Mouse (Mus musculus) brain, embryonic 18.5 days (tissue): ENCODE measurements at regions not wholly inside any gene's neighbourhood (a gene's known extent, or its start where the extent isn't known, plus 50 kb on each side); places are given as distances from the start of the nearest gene placed in this dataset.
"Not testable (repeated sequence)": the region's sequence is repeated elsewhere in the genome, so short reads cannot be mapped to it uniquely, and the experiment has no call there.

Experiments
- DNase-seq: peaks from one replicate; pipeline ENCODE4 v3.0.0-alpha.2; 2012; ENCODE audit warnings: low read depth, low spot score

DNA sequence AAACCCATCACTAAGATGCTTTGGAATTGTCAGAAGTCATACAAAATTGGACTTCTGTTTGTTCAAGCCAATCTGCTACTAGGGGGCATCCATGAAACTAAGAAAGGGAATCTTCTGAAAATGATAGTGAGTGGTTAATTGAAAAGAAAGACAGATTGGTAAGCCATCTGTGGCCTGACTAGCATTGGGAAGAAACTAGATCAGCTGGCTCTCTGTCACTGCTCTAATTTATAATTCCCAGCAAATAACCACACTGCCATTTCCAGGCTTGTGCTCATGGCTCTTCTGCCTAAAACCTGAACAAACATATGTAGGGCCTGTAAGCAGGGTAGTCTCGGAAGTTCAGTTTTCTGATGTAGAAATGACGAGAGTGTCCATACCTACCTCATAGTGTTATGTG lies 569.8 kb downstream of the Pcdh19 start:
- DNase-seq: peak; percentile 16

DNA sequence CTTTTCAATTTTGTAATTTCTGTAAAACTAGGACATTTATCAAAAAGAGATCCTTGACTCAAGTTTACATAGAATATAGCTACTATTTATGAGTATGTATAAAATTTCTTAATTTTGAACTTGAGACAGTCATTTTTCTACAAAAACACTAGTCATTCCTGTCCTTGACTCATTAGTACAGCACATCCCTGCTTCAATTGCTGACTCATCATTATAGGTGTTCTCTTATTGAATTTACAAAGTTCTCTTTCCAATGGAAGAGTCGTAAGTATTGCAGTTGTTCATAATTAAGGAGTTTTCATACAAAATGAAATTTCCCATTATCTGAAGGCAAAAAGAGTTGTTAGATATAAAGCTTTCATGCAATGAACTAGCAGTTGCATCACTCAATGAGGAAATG lies 578.6 kb downstream of the Pcdh19 start:
- no peak for DNase-seq

DNA sequence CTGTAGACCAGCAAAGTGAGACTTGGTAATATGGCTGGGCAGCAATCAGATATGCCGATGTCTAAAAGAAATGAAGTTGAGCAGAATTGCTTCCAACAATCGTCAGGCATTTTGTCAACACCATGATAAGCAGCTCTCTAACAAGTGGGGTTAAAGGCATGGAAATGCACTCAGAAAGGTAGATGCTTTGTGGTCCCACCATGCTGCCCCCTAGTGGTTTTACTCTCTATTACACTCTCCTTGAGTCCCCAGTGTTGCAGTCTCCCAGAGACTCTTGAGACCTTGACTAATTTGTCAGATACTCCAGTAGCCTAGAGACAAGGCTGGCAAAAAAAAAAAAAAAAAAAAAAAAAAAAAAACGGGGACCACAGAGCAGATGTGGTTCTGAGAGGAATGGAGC lies 595.8 kb downstream of the Pcdh19 start:
- no peak for DNase-seq

DNA sequence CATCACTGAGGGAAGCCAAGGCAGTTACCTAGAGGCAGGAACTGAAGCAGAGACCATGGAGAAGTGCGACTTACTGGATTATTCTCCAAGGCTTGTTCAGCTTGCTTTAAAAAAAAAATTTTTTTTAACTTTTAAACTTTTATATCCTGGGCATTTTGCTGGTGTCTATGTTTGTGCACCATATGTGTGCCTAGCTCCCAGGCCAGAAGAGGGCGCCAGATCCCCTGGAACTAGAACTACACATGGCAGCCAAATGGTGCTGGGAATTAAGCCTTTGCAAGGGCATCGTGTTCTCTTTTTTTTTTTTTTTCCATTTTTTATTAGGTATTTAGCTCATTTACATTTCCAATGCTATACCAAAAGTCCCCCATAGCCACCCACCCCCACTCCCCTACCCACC lies 624.7 kb downstream of the Pcdh19 start:
- not testable (repeated sequence) for DNase-seq
